In genomic region chr2:33252751-33253150, GRCm38 (mm10) we compare ENCODE assay signal across 17 mouse cellular contexts.
"Had no signal": no experiment of that assay in that cellular context is flagged by ENCODE, and none has a peak within 500 bp of the region (broad histone marks: within the 10 kb centered on the region; RNA-seq: fewer than 3 reads in every experiment).

No protein-coding gene starts in this region.

- H3K36me3 ChIP-seq: liver, embryonic 13.5 days had no signal

- H3K27me3 ChIP-seq: liver, embryonic 13.5 days; neural tube, embryonic 12.5 days; neural tube, embryonic 15.5 days had no signal

- H3K4me3 ChIP-seq: liver, embryonic 13.5 days; neural tube, embryonic 12.5 days; neural tube, embryonic 15.5 days had no signal

- H3K9me3 ChIP-seq: liver, embryonic 13.5 days; neural tube, embryonic 12.5 days; neural tube, embryonic 15.5 days had no signal

- DNase-seq: kidney, postnatal 10 days; kidney, postnatal 36 days; liver, embryonic 13.5 days; lung, adult 2 months; lung, postnatal 14 days; lung, postnatal 4 days; midbrain, embryonic 14.5 days; right cerebral cortex, adult 18-20 months; right cerebral cortex, postnatal 14 days; right cerebral cortex, postnatal 4 days; thymus, adult 2 months; thymus, postnatal 14 days; thymus, postnatal 4 days had no signal

- H3K4me2 ChIP-seq: liver, embryonic 13.5 days; midbrain, embryonic 11.5 days; neural tube, embryonic 12.5 days; neural tube, embryonic 15.5 days had no signal

- H3K9ac ChIP-seq: liver, embryonic 13.5 days; neural tube, embryonic 12.5 days; neural tube, embryonic 15.5 days had no signal

- H3K27ac ChIP-seq: liver, embryonic 13.5 days; neural tube, embryonic 12.5 days; neural tube, embryonic 15.5 days; stomach, postnatal 0 days had no signal
